Mouse (Mus musculus): ENCODE measurements around the gene Kat14. TPM values are rescaled to one million over a fixed set of nuclear protein-coding genes. Genes with fewer than 3 reads are reported as not detected.

Gene Kat14
- polyA plus RNA-seq, 1 experiment from 2014 or later: 21.1 TPM

Other genes starting within 250 kb of the Kat14 start
- gene Mgme1, start 98.3 kb upstream of the Kat14 start, polyA plus RNA-seq (2015; fragmentation: Nextera tagmentation; extraction: Ambion mirVana): 14.0 and 14.3 TPM in 2 replicates
- gene Snx5, start 98.1 kb upstream of the Kat14 start, polyA plus RNA-seq (2015; fragmentation: Nextera tagmentation; extraction: Ambion mirVana): 83.9 and 94.8 TPM in 2 replicates
- not detected in 2 replicates for gene Ovol2, start 36.8 kb upstream of the Kat14 start, polyA plus RNA-seq (2015; fragmentation: Nextera tagmentation; extraction: Ambion mirVana)
- gene Pet117, start within 50 bp of the Kat14 start, polyA plus RNA-seq (2015; fragmentation: Nextera tagmentation; extraction: Ambion mirVana): 2.8 and 4.4 TPM in 2 replicates
- 0.01 and 0.02 TPM in 2 replicates for gene Dzank1, start 158.4 kb downstream of the Kat14 start, polyA plus RNA-seq (2015; fragmentation: Nextera tagmentation; extraction: Ambion mirVana)
- gene Polr3f, start 158.7 kb downstream of the Kat14 start, polyA plus RNA-seq (2015; fragmentation: Nextera tagmentation; extraction: Ambion mirVana): 9.9 and 13.3 TPM in 2 replicates
- gene Rbbp9, start 181.9 kb downstream of the Kat14 start, polyA plus RNA-seq (2015; fragmentation: Nextera tagmentation; extraction: Ambion mirVana): 10.9 and 12.1 TPM in 2 replicates
- gene Sec23b, start 187.2 kb downstream of the Kat14 start, polyA plus RNA-seq (2015; fragmentation: Nextera tagmentation; extraction: Ambion mirVana): 56.2 and 67.7 TPM in 2 replicates
- 27.4 and 29.8 TPM in 2 replicates for gene Smim26, start 225.1 kb downstream of the Kat14 start, polyA plus RNA-seq (2015; fragmentation: Nextera tagmentation; extraction: Ambion mirVana)
- 31.4 and 32.8 TPM in 2 replicates for gene Dtd1, start 230.9 kb downstream of the Kat14 start, polyA plus RNA-seq (2015; fragmentation: Nextera tagmentation; extraction: Ambion mirVana)